Mouse (Mus musculus) heart, postnatal 0 days (tissue): Measurements from ENCODE around the gene Olfr1355.
"Not testable (repeated sequence)": the region's sequence is repeated elsewhere in the genome, so short reads cannot be mapped to it uniquely, and the experiment has no call there.

Source experiments
- CTCF ChIP-seq: IDR thresholded peaks from 2 replicates; pipeline ENCODE4 v1.5.1; 2016; ENCODE audit warnings: antibody characterized with exemption, control low read depth, low read depth
- EP300 ChIP-seq: IDR thresholded peaks from 2 replicates; pipeline ENCODE4 v1.6.1; 2016; ENCODE audit warnings: antibody characterized with exemption, low read depth

DNA sequence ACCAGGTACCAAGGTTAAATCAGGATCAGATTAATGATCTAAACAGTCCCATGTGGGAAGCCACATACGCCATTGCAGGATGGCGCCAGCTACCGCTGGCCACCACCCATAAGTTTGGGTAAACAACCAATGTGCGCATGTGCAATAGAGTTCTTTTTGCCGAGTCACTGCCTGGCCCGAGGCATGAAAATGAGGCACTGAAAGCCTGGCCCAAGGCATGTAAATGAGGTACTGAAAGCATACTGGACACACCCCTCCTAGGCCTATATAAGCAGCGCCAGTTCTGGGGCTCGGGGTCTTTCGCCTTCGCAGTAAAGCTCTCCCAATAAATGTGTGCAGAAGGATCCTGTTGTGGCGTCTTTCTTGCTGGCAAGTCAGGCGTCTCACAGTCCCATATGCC, 34.9 kb upstream of the Olfr1355 start:
- not testable (repeated sequence) for TF ChIP-seq CTCF, EP300
